Mouse (Mus musculus) heart, embryonic 15.5 days (tissue): ENCODE data around the gene Brsk2. TPM values are rescaled to one million over a fixed set of nuclear protein-coding genes. Genes with fewer than 3 reads are reported as not detected.

Experiments used
- ATAC-seq: fragments of 200-750 bp; cut with Nextera tagmentation; replicated peaks from 2 replicates; pipeline ENCODE4 v1.8.0; 2017; ENCODE audit warnings: low read depth, moderate TSS enrichment; ENCODE audit not compliant: insufficient number of reproducible peaks, insufficient read depth, low FRiP score
- H3K27ac ChIP-seq: fragments of 300-500 bp; sonication (generic); 2 replicates; pipeline ENCODE4 v1.5.1; 2015; ENCODE audit warnings: mild to moderate bottlenecking, inconsistent platforms
- H3K27me3 ChIP-seq: fragments of 300-500 bp; sonication (generic); 2 replicates; pipeline ENCODE4 v1.6.1; 2015; ENCODE audit warnings: inconsistent platforms
- H3K36me3 ChIP-seq: fragments of 300-500 bp; sonication (generic); 2 replicates; pipeline ENCODE4 v1.6.1; 2015; ENCODE audit warnings: mild to moderate bottlenecking, inconsistent platforms
- H3K4me1 ChIP-seq: fragments of 300-500 bp; sonication (generic); replicated peaks from 2 replicates; pipeline ENCODE4 v1.6.1; 2015; ENCODE audit warnings: inconsistent platforms
- H3K4me2 ChIP-seq: fragments of 300-500 bp; sonication (generic); 2 replicates; pipeline ENCODE4 v1.6.1; 2015; ENCODE audit warnings: inconsistent platforms, mild to moderate bottlenecking, moderate library complexity
- H3K4me3 ChIP-seq: fragments of 300-500 bp; sonication (generic); 2 replicates; pipeline ENCODE4 v1.5.1; 2015; ENCODE audit warnings: mild to moderate bottlenecking, inconsistent platforms
- H3K9ac ChIP-seq: fragments of 300-500 bp; sonication (generic); 2 replicates; pipeline ENCODE4 v1.6.1; 2015; ENCODE audit warnings: mild to moderate bottlenecking, inconsistent platforms
- H3K9me3 ChIP-seq: fragments of 300-500 bp; sonication (generic); replicated peaks from 2 replicates; pipeline ENCODE4 v1.6.1; 2016; ENCODE audit warnings: inconsistent platforms
- WGBS: fragments of 180-500 bp; shearing (Covaris S2); methylation state at CpG from one replicate; pipeline ENCODE4 v1.1.7; 2015; ENCODE audit warnings: mixed read lengths; 5-methylcytosine and 5-hydroxymethylcytosine counted together
- microRNA-seq: library from miRNA; unstranded; fragments of <30 nt; microRNA quantifications from one replicate; pipeline ENCODE4, GENCODE M21; 2016
- polyA plus RNA-seq: library from polyadenylated mRNA; unstranded; fragments of >200 nt; fragmentation: Nextera tagmentation; extraction: Ambion mirVana; gene quantifications from 2 replicates; pipeline ENCODE4 v1.2.1, GENCODE M21; 2015

Brsk2 gene
- polyA plus RNA-seq, 1 experiment from 2014 or later, result 0.43 TPM

- Histone ChIP-seq H3K27me3 (no peaks in the 10 kb centered on the region), H3K36me3 (no peaks in the 10 kb centered on the region), H3K9ac (no peak overlapping the region), H3K4me1 (peaks cover 30% of the 10 kb centered on the region), H3K27ac (0 out of 2 replicates have a peak overlapping the region, but pooled peaks have one; percentile 1), H3K4me3 (no peak overlapping the region), H3K9me3 (no peaks in the 10 kb centered on the region), H3K4me2 (no peak overlapping the region)
- ATAC-seq, result no peak
- 48% methylated on average over 2 of the region's 2 CpGs for WGBS
These were observed 85.7 kb downstream of the Brsk2 start for GRCm38 (mm10) chr7:142035048-142035811.

GRCm38 (mm10) chr7:142037553-142038170 lies 88.1 kb downstream of the Brsk2 start:
- 69% methylated on average over 4 of the region's 4 CpGs for WGBS
- Histone ChIP-seq H3K27me3 (no peaks in the 10 kb centered on the region), H3K9ac (no peak overlapping the region), H3K4me1 (peaks cover 37% of the 10 kb centered on the region), H3K36me3 (no peaks in the 10 kb centered on the region), H3K4me3 (no peak overlapping the region), H3K9me3 (no peaks in the 10 kb centered on the region), H3K27ac (no peak overlapping the region), H3K4me2 (no peak overlapping the region)
- ATAC-seq, result peak; percentile 37; the same call in 1 of the 2 replicates

- Histone ChIP-seq H3K27me3 (no peaks in the 10 kb centered on the region), H3K9me3 (no peaks in the 10 kb centered on the region), H3K27ac (no peak overlapping the region), H3K36me3 (no peaks in the 10 kb centered on the region), H3K4me3 (no peak overlapping the region), H3K9ac (no peak overlapping the region), H3K4me2 (no peak overlapping the region), H3K4me1 (peaks cover 24% of the 10 kb centered on the region)
- WGBS, result 84% methylated on average over 3 of the region's 3 CpGs
- ATAC-seq, result peak; percentile 50; the same call in 1 of the 2 replicates
These were observed 91.2 kb downstream of the Brsk2 start for GRCm38 (mm10) chr7:142040756-142041155.

- Histone ChIP-seq H3K4me3 (no peak overlapping the region), H3K4me2 (no peak overlapping the region), H3K4me1 (peaks cover 13% of the 10 kb centered on the region; the same call in 1 of the 2 replicates), H3K36me3 (no peaks in the 10 kb centered on the region), H3K9me3 (no peaks in the 10 kb centered on the region), H3K9ac (no peak overlapping the region), H3K27ac (no peak overlapping the region), H3K27me3 (no peaks in the 10 kb centered on the region)
- WGBS, result 65% methylated on average over 2 of the region's 2 CpGs
- ATAC-seq, result no peak
These were observed 95.8 kb downstream of the Brsk2 start for GRCm38 (mm10) chr7:142045344-142045743.

GRCm38 (mm10) chr7:142045932-142046331 lies 96.4 kb downstream of the Brsk2 start:
- Histone ChIP-seq H3K9ac (no peak overlapping the region), H3K4me2 (no peak overlapping the region), H3K4me1 (peaks cover 9% of the 10 kb centered on the region; the same call in 1 of the 2 replicates), H3K36me3 (no peaks in the 10 kb centered on the region), H3K27me3 (no peaks in the 10 kb centered on the region), H3K4me3 (no peak overlapping the region), H3K27ac (no peak overlapping the region), H3K9me3 (no peaks in the 10 kb centered on the region)
- ATAC-seq, result no peak
- WGBS, result 82% methylated on average over 1 of the region's 1 CpGs

GRCm38 (mm10) chr7:142050536-142050935 lies 101.0 kb downstream of the Brsk2 start:
- no peak overlapping the region for H3K27ac ChIP-seq
- ATAC-seq, result no peak
- no peaks in the 10 kb centered on the region for H3K9me3 ChIP-seq
- no peak overlapping the region for H3K4me2 ChIP-seq
- no peaks in the 10 kb centered on the region; the same call in 1 of the 2 replicates for H3K36me3 ChIP-seq
- H3K9ac ChIP-seq, result no peak overlapping the region
- no peak overlapping the region for H3K4me3 ChIP-seq
- no peaks in the 10 kb centered on the region for H3K27me3 ChIP-seq
- H3K4me1 ChIP-seq, result peaks cover 6% of the 10 kb centered on the region

Small RNA genes lying within 50 kb of the gene (microRNA-seq; reads per million reads assigned to microRNA genes)
- not detected for gene Mir3104

Other genes with a start within 250 kb of the Brsk2 start
- gene Muc5ac, start 160.8 kb upstream of the Brsk2 start, polyA plus RNA-seq, result 0.01 and 0.13 TPM in 2 replicates
- 0.03 and 0.15 TPM in 2 replicates for gene Muc5b, start 110.7 kb upstream of the Brsk2 start, polyA plus RNA-seq
- 32.3 and 43.3 TPM in 2 replicates for gene Tollip, start 31.2 kb upstream of the Brsk2 start, polyA plus RNA-seq
- gene Mob2, start 111.3 kb downstream of the Brsk2 start, polyA plus RNA-seq, result 43.4 and 52.7 TPM in 2 replicates
- 11.5 and 12.2 TPM in 2 replicates for gene Dusp8, start 146.1 kb downstream of the Brsk2 start, polyA plus RNA-seq
- not detected in 2 replicates for gene Gm45618, start 171.0 kb downstream of the Brsk2 start, polyA plus RNA-seq
- not detected in 2 replicates for gene Gm39115, start 186.3 kb downstream of the Brsk2 start, polyA plus RNA-seq
- gene Gm45337, start 194.9 kb downstream of the Brsk2 start, polyA plus RNA-seq, result not detected in 2 replicates
- gene Gm29735, start 207.4 kb downstream of the Brsk2 start, polyA plus RNA-seq, result not detected in 2 replicates
- not detected in 2 replicates for gene Gm4553, start 216.0 kb downstream of the Brsk2 start, polyA plus RNA-seq
- gene Krtap5-2, start 226.3 kb downstream of the Brsk2 start, polyA plus RNA-seq, result not detected in 2 replicates
- not detected in 2 replicates for gene Gm10153, start 240.6 kb downstream of the Brsk2 start, polyA plus RNA-seq